Mouse (Mus musculus) liver, embryonic 13.5 days (tissue): ENCODE measurements around the gene Gnaz. TPM values are rescaled to one million over a fixed set of nuclear protein-coding genes. Genes with fewer than 3 reads are reported as not detected.
"Not testable (repeated sequence)": the region's sequence is repeated elsewhere in the genome, so short reads cannot be mapped to it uniquely, and the experiment has no call there.

Experiments used
- ATAC-seq: fragments of 200-750 bp; cut with Nextera tagmentation; 2 replicates; pipeline ENCODE4 v1.8.0; 2017; ENCODE audit warnings: low read depth, mild to moderate bottlenecking, moderate number of reproducible peaks, moderate library complexity
- DNase-seq: peaks from one replicate; pipeline ENCODE4 v3.0.0; 2022
- H3K27ac ChIP-seq: fragments of 300-500 bp; sonication (generic); 2 replicates; pipeline ENCODE4 v1.5.1; 2015; ENCODE audit warnings: moderate library complexity, mild to moderate bottlenecking, inconsistent platforms
- H3K27me3 ChIP-seq: fragments of 300-500 bp; sonication (generic); 2 replicates; pipeline ENCODE4 v1.6.1; 2015; ENCODE audit warnings: mild to moderate bottlenecking, inconsistent platforms
- H3K36me3 ChIP-seq: fragments of 300-500 bp; sonication (generic); 2 replicates; pipeline ENCODE4 v1.6.1; 2015; ENCODE audit warnings: mild to moderate bottlenecking, inconsistent platforms
- H3K4me1 ChIP-seq: fragments of 300-500 bp; sonication (generic); replicated peaks from 2 replicates; pipeline ENCODE4 v1.6.1; 2015; ENCODE audit warnings: inconsistent platforms
- H3K4me2 ChIP-seq: fragments of 300-500 bp; sonication (generic); 2 replicates; pipeline ENCODE4 v1.6.1; 2015; ENCODE audit warnings: inconsistent platforms, mild to moderate bottlenecking, moderate library complexity
- H3K4me3 ChIP-seq: fragments of 300-500 bp; sonication (generic); replicated peaks from 2 replicates; pipeline ENCODE4 v1.5.1; 2015; ENCODE audit warnings: mild to moderate bottlenecking, inconsistent platforms
- H3K9ac ChIP-seq: fragments of 300-500 bp; sonication (generic); 2 replicates; pipeline ENCODE4 v1.6.1; 2015; ENCODE audit warnings: mild to moderate bottlenecking, inconsistent platforms
- H3K9me3 ChIP-seq: fragments of 300-500 bp; sonication (generic); replicated peaks from 2 replicates; pipeline ENCODE4 v1.6.1; 2016; ENCODE audit warnings: inconsistent platforms
- WGBS: fragments of 180-500 bp; shearing (Covaris S2); methylation state at CpG from one replicate; pipeline ENCODE4 v1.1.7; 2015; ENCODE audit not compliant: insufficient replicate concordance; 5-methylcytosine and 5-hydroxymethylcytosine counted together
- polyA plus RNA-seq: library from polyadenylated mRNA; unstranded; fragments of >200 nt; fragmentation: Nextera tagmentation; extraction: Ambion mirVana; gene quantifications from 2 replicates; pipeline ENCODE4 v1.2.1, GENCODE M21; 2015

Gnaz gene
- polyA plus RNA-seq, 1 experiment from 2014 or later = 5.1 TPM

GRCm38 (mm10) chr10:75031345-75032114 lies 64.6 kb downstream of the Gnaz start:
- Histone ChIP-seq H3K9me3 (no peaks in the 10 kb centered on the region), H3K9ac (no peak overlapping the region), H3K27ac (no peak overlapping the region), H3K27me3 (no peaks in the 10 kb centered on the region), H3K4me2 (no peak overlapping the region), H3K36me3 (no peaks in the 10 kb centered on the region), H3K4me1 (peaks cover 21% of the 10 kb centered on the region), H3K4me3 (no peak overlapping the region)
- no peak for DNase-seq
- WGBS = 53% methylated on average over 5 of the region's 5 CpGs
- no peak for ATAC-seq

- DNase-seq = no peak
- no peaks in the 10 kb centered on the region for H3K9me3 ChIP-seq
- no peaks in the 10 kb centered on the region for H3K27me3 ChIP-seq
- H3K27ac ChIP-seq = no peak within 1 kb of the TSS
- no peak for ATAC-seq
- no peaks in the 10 kb centered on the region for H3K36me3 ChIP-seq
- 57% methylated on average over 10 of the region's 10 CpGs for WGBS
- H3K9ac ChIP-seq = no peak within 1 kb of the TSS
- H3K4me1 ChIP-seq = peaks cover 23% of the 10 kb centered on the region
- H3K4me3 ChIP-seq = no peak within 1 kb of the TSS
- H3K4me2 ChIP-seq = no peak within 1 kb of the TSS
These were observed 65.4 kb downstream of the Gnaz start, which contains the start of gene Rsph14 for GRCm38 (mm10) chr10:75032395-75032794. TSS of gene Rsph14 (minus strand) at chr10:75032586.

- Histone ChIP-seq H3K36me3 (no peaks in the 10 kb centered on the region), H3K4me1 (peaks cover 15% of the 10 kb centered on the region), H3K9ac (0 out of 2 replicates have a peak within 1 kb of the TSS, but pooled peaks have one; percentile 29), H3K9me3 (no peaks in the 10 kb centered on the region), H3K27ac (peak within 1 kb of the TSS; percentile 55; the same call in 1 of the 2 replicates), H3K4me2 (peak within 1 kb of the TSS; percentile 62), H3K4me3 (peak within 1 kb of the TSS; percentile 49), H3K27me3 (no peaks in the 10 kb centered on the region)
- peak; percentile 87 for ATAC-seq
- WGBS = 1% methylated on average over 36 of the region's 36 CpGs
- peak; percentile 69 for DNase-seq
These were observed 70.0 kb downstream of the Gnaz start, which contains the start of gene Rab36 for GRCm38 (mm10) chr10:75036883-75037379. TSS of gene Rab36 (plus strand) at chr10:75037058.

GRCm38 (mm10) chr10:75042060-75042459 lies 75.1 kb downstream of the Gnaz start:
- WGBS = 0% methylated on average over 1 of the region's 1 CpGs

GRCm38 (mm10) chr10:75044459-75044858 lies 77.5 kb downstream of the Gnaz start:
- H3K27me3 ChIP-seq = no peaks in the 10 kb centered on the region; the same call in 1 of the 2 replicates
- no peak overlapping the region for H3K4me3 ChIP-seq
- no peaks in the 10 kb centered on the region for H3K9me3 ChIP-seq
- H3K27ac ChIP-seq = no peak overlapping the region
- no peak for DNase-seq
- 14% methylated on average over 7 of the region's 7 CpGs for WGBS
- peak overlapping the region; percentile 15; the same call in 1 of the 2 replicates for H3K4me2 ChIP-seq
- peaks cover 37% of the 10 kb centered on the region for H3K4me1 ChIP-seq
- H3K36me3 ChIP-seq = no peaks in the 10 kb centered on the region
- no peak overlapping the region for H3K9ac ChIP-seq
- ATAC-seq = peak; percentile 72

More at GRCm38 (mm10) chr10:75042060-75042459, 75.1 kb downstream of the Gnaz start:
- peaks cover 43% of the 10 kb centered on the region for H3K4me1 ChIP-seq
- ATAC-seq (peak; percentile 54; the same call in 1 of the 2 replicates), DNase-seq (peak; percentile 52)
- not testable (repeated sequence) for H3K4me3 ChIP-seq, H3K4me2 ChIP-seq, H3K9ac ChIP-seq, H3K36me3 ChIP-seq, H3K27me3 ChIP-seq, H3K27ac ChIP-seq, H3K9me3 ChIP-seq

- no peaks in the 10 kb centered on the region; the same call in 1 of the 2 replicates for H3K27me3 ChIP-seq
- WGBS = 76% methylated on average over 15 of the region's 15 CpGs
- no peaks in the 10 kb centered on the region for H3K36me3 ChIP-seq
- peaks cover 37% of the 10 kb centered on the region for H3K4me1 ChIP-seq
- no peak overlapping the region for H3K4me3 ChIP-seq
- ATAC-seq = no peak
- H3K4me2 ChIP-seq = no peak overlapping the region
- no peak for DNase-seq
- H3K9me3 ChIP-seq = no peaks in the 10 kb centered on the region
- no peak overlapping the region for H3K27ac ChIP-seq
- no peak overlapping the region for H3K9ac ChIP-seq
These were observed 78.9 kb downstream of the Gnaz start for GRCm38 (mm10) chr10:75045831-75046230.

GRCm38 (mm10) chr10:75048711-75049110 lies 81.7 kb downstream of the Gnaz start:
- WGBS = 85% methylated on average over 7 of the region's 7 CpGs
- Histone ChIP-seq H3K27ac (no peak overlapping the region), H3K4me3 (no peak overlapping the region), H3K36me3 (no peaks in the 10 kb centered on the region), H3K9ac (no peak overlapping the region), H3K4me2 (no peak overlapping the region), H3K27me3 (no peaks in the 10 kb centered on the region; the same call in 1 of the 2 replicates), H3K9me3 (no peaks in the 10 kb centered on the region), H3K4me1 (peaks cover 33% of the 10 kb centered on the region)
- no peak for DNase-seq
- ATAC-seq = no peak

GRCm38 (mm10) chr10:75051364-75052074 lies 84.5 kb downstream of the Gnaz start:
- WGBS = 80% methylated on average over 21 of the region's 21 CpGs
- Histone ChIP-seq H3K9me3 (no peaks in the 10 kb centered on the region), H3K9ac (no peak overlapping the region), H3K4me3 (no peak overlapping the region), H3K27me3 (no peaks in the 10 kb centered on the region; the same call in 1 of the 2 replicates), H3K27ac (no peak overlapping the region), H3K4me1 (peaks cover 27% of the 10 kb centered on the region), H3K36me3 (no peaks in the 10 kb centered on the region), H3K4me2 (no peak overlapping the region)
- DNase-seq = no peak
- ATAC-seq = no peak

GRCm38 (mm10) chr10:75052902-75053301 lies 85.9 kb downstream of the Gnaz start:
- Histone ChIP-seq H3K9me3 (no peaks in the 10 kb centered on the region), H3K4me2 (no peak overlapping the region), H3K4me3 (no peak overlapping the region), H3K4me1 (peaks cover 37% of the 10 kb centered on the region), H3K27me3 (no peaks in the 10 kb centered on the region), H3K9ac (no peak overlapping the region), H3K27ac (peak overlapping the region; percentile 47; the same call in 1 of the 2 replicates), H3K36me3 (no peaks in the 10 kb centered on the region)
- DNase-seq = no peak
- 62% methylated on average over 8 of the region's 8 CpGs for WGBS
- ATAC-seq = no peak

- Histone ChIP-seq H3K9ac (no peak overlapping the region), H3K4me3 (no peak overlapping the region), H3K27me3 (no peaks in the 10 kb centered on the region), H3K4me1 (peaks cover 37% of the 10 kb centered on the region), H3K27ac (no peak overlapping the region), H3K4me2 (no peak overlapping the region), H3K36me3 (no peaks in the 10 kb centered on the region), H3K9me3 (no peaks in the 10 kb centered on the region)
- 56% methylated on average over 4 of the region's 4 CpGs for WGBS
- ATAC-seq (peak; percentile 56), DNase-seq (no peak)
These were observed 86.7 kb downstream of the Gnaz start for GRCm38 (mm10) chr10:75053655-75054054.

GRCm38 (mm10) chr10:75054125-75054524 lies 87.1 kb downstream of the Gnaz start:
- no peaks in the 10 kb centered on the region for H3K9me3 ChIP-seq
- ATAC-seq = no peak
- H3K36me3 ChIP-seq = no peaks in the 10 kb centered on the region
- H3K27me3 ChIP-seq = no peaks in the 10 kb centered on the region
- H3K4me2 ChIP-seq = no peak overlapping the region
- H3K4me1 ChIP-seq = peaks cover 37% of the 10 kb centered on the region
- no peak for DNase-seq
- WGBS = 21% methylated on average over 6 of the region's 6 CpGs
- no peak overlapping the region for H3K9ac ChIP-seq
- H3K4me3 ChIP-seq = no peak overlapping the region
- H3K27ac ChIP-seq = no peak overlapping the region; the same call in 1 of the 2 replicates
